Mouse (Mus musculus): Measurements from ENCODE around the gene Pan2. TPM values are rescaled to one million over a fixed set of nuclear protein-coding genes. Genes with fewer than 3 reads are reported as not detected.
A peak's percentile ranks its signal among the peaks of the same experiment; 100 is the strongest.
"Not testable (repeated sequence)": the region's sequence is repeated elsewhere in the genome, so short reads cannot be mapped to it uniquely, and the experiment has no call there.

Pan2 gene
- total RNA-seq (2021): 1 to 10 TPM; 4.4 to 5.6 TPM
- long read RNA-seq, experiment 1, full-length matches to known transcripts: 1 of 2 reads
- long read RNA-seq, experiment 1, partial matches to known transcripts: 1 of 2 reads
- long read RNA-seq, experiment 1, other reads (novel, unspliced or antisense): 0 of 2 reads
- long read RNA-seq, experiment 2, partial matches to known transcripts: 2 of 2 reads
- long read RNA-seq, experiment 2, other reads (novel, unspliced or antisense): 0 of 2 reads

GRCm38 (mm10) chr10:128303126-128304021, at the start of gene Pan2:
TSS of gene Pan2 (plus strand) at chr10:128303335.
- peak; percentile 99 to 100 for DNase-seq
- intact Hi-C loops (cut with DNase I): no loop called here

GRCm38 (mm10) chr10:128253677-128254255, 49.4 kb upstream of the Pan2 start, which contains the start of gene Apon:
TSS of gene Apon (plus strand) at chr10:128254096.
- DNase-seq: no peak
- intact Hi-C loops (cut with DNase I): no loop called here

GRCm38 (mm10) chr10:128255925-128256324, 47.2 kb upstream of the Pan2 start:
- intact Hi-C loops (cut with DNase I): no loop called here
- DNase-seq: no peak

GRCm38 (mm10) chr10:128256328-128256727, 46.8 kb upstream of the Pan2 start:
- no peak for DNase-seq
- intact Hi-C loops (cut with DNase I): no loop called here

- DNase-seq: no peak
- intact Hi-C loops (cut with DNase I): no loop called here
Measured at GRCm38 (mm10) chr10:128258953-128259352, 44.2 kb upstream of the Pan2 start.

- no peak for DNase-seq
- intact Hi-C loops (cut with DNase I): no loop called here
Measured at GRCm38 (mm10) chr10:128259946-128260345, 43.2 kb upstream of the Pan2 start.

GRCm38 (mm10) chr10:128260376-128260775, 42.8 kb upstream of the Pan2 start:
- DNase-seq; intact Hi-C loops (cut with DNase I): not testable (repeated sequence)

GRCm38 (mm10) chr10:128262300-128262699, 40.8 kb upstream of the Pan2 start:
- no peak for DNase-seq

GRCm38 (mm10) chr10:128263393-128264310, 39.5 kb upstream of the Pan2 start:
- no peak for DNase-seq
- intact Hi-C loops (cut with DNase I): no loop called here

More at GRCm38 (mm10) chr10:128262300-128262699, 40.8 kb upstream of the Pan2 start:
- intact Hi-C loops (cut with DNase I): no loop called here

GRCm38 (mm10) chr10:128268371-128268770, 34.8 kb upstream of the Pan2 start, which contains the start of gene Apof:
TSS of gene Apof (plus strand) at chr10:128268671.
- no peak for DNase-seq
- intact Hi-C loops (cut with DNase I): no loop called here

GRCm38 (mm10) chr10:128269206-128269910, 33.8 kb upstream of the Pan2 start:
- DNase-seq: no peak
- intact Hi-C loops (cut with DNase I): no loop called here

- intact Hi-C loops (cut with DNase I): no loop called here
Measured at GRCm38 (mm10) chr10:128270287-128270841, 32.8 kb upstream of the Pan2 start, which contains the start of gene Stat2. TSS of gene Stat2 (plus strand) at chr10:128270559.

GRCm38 (mm10) chr10:128270866-128271265, 32.3 kb upstream of the Pan2 start:
- intact Hi-C loops (cut with DNase I): no loop called here
- DNase-seq: no peak

More at GRCm38 (mm10) chr10:128270287-128270841, 32.8 kb upstream of the Pan2 start, which contains the start of gene Stat2:
- peak; percentile 93 to 97 for DNase-seq

- intact Hi-C loops (cut with DNase I): no loop called here
- no peak for DNase-seq
Measured at GRCm38 (mm10) chr10:128271883-128272282, 31.3 kb upstream of the Pan2 start.

- intact Hi-C loops (cut with DNase I); DNase-seq: not testable (repeated sequence)
Measured at GRCm38 (mm10) chr10:128272819-128273439, 30.2 kb upstream of the Pan2 start.

- DNase-seq; intact Hi-C loops (cut with DNase I): not testable (repeated sequence)
Measured at GRCm38 (mm10) chr10:128275374-128275773, 27.8 kb upstream of the Pan2 start.

- DNase-seq: no peak
- intact Hi-C loops (cut with DNase I): no loop called here
Measured at GRCm38 (mm10) chr10:128278158-128278557, 25.0 kb upstream of the Pan2 start.

GRCm38 (mm10) chr10:128280943-128281342, 22.2 kb upstream of the Pan2 start:
- intact Hi-C loops (cut with DNase I): loop anchor here (5.0 kb wide), 1 partner anchor 149 kb away; no protein-coding TSS in a partner anchor
- DNase-seq: no peak
